Mouse (Mus musculus): Measurements from ENCODE around the gene Rbfox3. TPM values are rescaled to one million over a fixed set of nuclear protein-coding genes. Genes with fewer than 3 reads are reported as not detected.
A peak's percentile ranks its signal among the peaks of the same experiment; 100 is the strongest.

Rbfox3 gene
- polyA plus RNA-seq, 1 experiment from 2014 or later = 0.79 TPM

- no peak overlapping the region for H3K27ac ChIP-seq
- 75% methylated on average over 8 of the region's 8 CpGs for WGBS
- H3K4me2 ChIP-seq = no peak overlapping the region
- H3K9ac ChIP-seq = no peak overlapping the region
- H3K27me3 ChIP-seq = 0 out of 2 replicates have a peak, but pooled peaks cover 10% of the 10 kb centered on the region
- H3K4me1 ChIP-seq = no peaks in the 10 kb centered on the region
- H3K4me3 ChIP-seq (replicated peaks) = no peak overlapping the region
- no peak for ATAC-seq (replicated peaks; ENCODE audit: low FRiP score)
- H3K36me3 ChIP-seq = no peaks in the 10 kb centered on the region
- H3K9me3 ChIP-seq (replicated peaks) = no peaks in the 10 kb centered on the region
Observed at GRCm38 (mm10) chr11:118888426-118888825, 23.0 kb downstream of the Rbfox3 start.

GRCm38 (mm10) chr11:118887206-118887605 lies 24.2 kb downstream of the Rbfox3 start:
- no peaks in the 10 kb centered on the region for H3K4me1 ChIP-seq
- no peaks in the 10 kb centered on the region for H3K36me3 ChIP-seq
- H3K27ac ChIP-seq = no peak overlapping the region
- no peak overlapping the region for H3K9ac ChIP-seq
- no peak overlapping the region for H3K4me2 ChIP-seq
- ATAC-seq (replicated peaks; ENCODE audit: low FRiP score) = no peak
- H3K9me3 ChIP-seq (replicated peaks) = no peaks in the 10 kb centered on the region
- 0 out of 2 replicates have a peak, but pooled peaks cover 15% of the 10 kb centered on the region for H3K27me3 ChIP-seq
- H3K4me3 ChIP-seq (replicated peaks) = no peak overlapping the region

GRCm38 (mm10) chr11:118886269-118886965 lies 25.0 kb downstream of the Rbfox3 start:
- H3K4me2 ChIP-seq = no peak overlapping the region
- no peak overlapping the region for H3K9ac ChIP-seq
- H3K36me3 ChIP-seq = no peaks in the 10 kb centered on the region
- H3K27me3 ChIP-seq = 0 out of 2 replicates have a peak, but pooled peaks cover 15% of the 10 kb centered on the region
- WGBS = 90% methylated on average over 11 of the region's 11 CpGs
- peaks cover 5% of the 10 kb centered on the region; the same call in 1 of the 2 replicates for H3K4me1 ChIP-seq
- H3K27ac ChIP-seq = no peak overlapping the region
- ATAC-seq (replicated peaks; ENCODE audit: low FRiP score) = no peak
- H3K9me3 ChIP-seq (replicated peaks) = no peaks in the 10 kb centered on the region
- H3K4me3 ChIP-seq (replicated peaks) = no peak overlapping the region

- H3K4me1 ChIP-seq = peaks cover 5% of the 10 kb centered on the region; the same call in 1 of the 2 replicates
- H3K9me3 ChIP-seq (replicated peaks) = no peaks in the 10 kb centered on the region
- no peak overlapping the region for H3K27ac ChIP-seq
- no peak overlapping the region for H3K4me2 ChIP-seq
- H3K27me3 ChIP-seq = 0 out of 2 replicates have a peak, but pooled peaks cover 15% of the 10 kb centered on the region
- H3K36me3 ChIP-seq = no peaks in the 10 kb centered on the region
- no peak for ATAC-seq (replicated peaks; ENCODE audit: low FRiP score)
- no peak overlapping the region for H3K9ac ChIP-seq
- WGBS = 80% methylated on average over 8 of the region's 8 CpGs
- no peak overlapping the region for H3K4me3 ChIP-seq (replicated peaks)
Observed at GRCm38 (mm10) chr11:118885604-118886003, 25.8 kb downstream of the Rbfox3 start.

- H3K27me3 ChIP-seq = 0 out of 2 replicates have a peak, but pooled peaks cover 15% of the 10 kb centered on the region
- no peaks in the 10 kb centered on the region for H3K36me3 ChIP-seq
- H3K4me1 ChIP-seq = peaks cover 5% of the 10 kb centered on the region; the same call in 1 of the 2 replicates
- no peak overlapping the region for H3K9ac ChIP-seq
- H3K9me3 ChIP-seq (replicated peaks) = no peaks in the 10 kb centered on the region
- H3K4me3 ChIP-seq (replicated peaks) = no peak overlapping the region
- ATAC-seq (replicated peaks; ENCODE audit: low FRiP score) = no peak
- no peak overlapping the region for H3K27ac ChIP-seq
- H3K4me2 ChIP-seq = no peak overlapping the region
- WGBS = 92% methylated on average over 16 of the region's 16 CpGs
Observed at GRCm38 (mm10) chr11:118885135-118885534, 26.3 kb downstream of the Rbfox3 start.

GRCm38 (mm10) chr11:118883143-118883542 lies 28.3 kb downstream of the Rbfox3 start:
- H3K9me3 ChIP-seq (replicated peaks) = no peaks in the 10 kb centered on the region
- no peaks in the 10 kb centered on the region for H3K36me3 ChIP-seq
- no peak overlapping the region for H3K9ac ChIP-seq
- H3K27ac ChIP-seq = no peak overlapping the region
- H3K4me1 ChIP-seq = peaks cover 5% of the 10 kb centered on the region; the same call in 1 of the 2 replicates
- no peak for ATAC-seq (replicated peaks; ENCODE audit: low FRiP score)
- 0 out of 2 replicates have a peak, but pooled peaks cover 12% of the 10 kb centered on the region for H3K27me3 ChIP-seq
- H3K4me2 ChIP-seq = no peak overlapping the region
- no peak overlapping the region for H3K4me3 ChIP-seq (replicated peaks)
- WGBS = 91% methylated on average over 9 of the region's 9 CpGs

GRCm38 (mm10) chr11:118881786-118882495 lies 29.5 kb downstream of the Rbfox3 start:
- 43% methylated on average over 11 of the region's 11 CpGs for WGBS
- no peak overlapping the region for H3K4me2 ChIP-seq
- no peak overlapping the region for H3K4me3 ChIP-seq (replicated peaks)
- peaks cover 5% of the 10 kb centered on the region; the same call in 1 of the 2 replicates for H3K4me1 ChIP-seq
- H3K27me3 ChIP-seq = 0 out of 2 replicates have a peak, but pooled peaks cover 12% of the 10 kb centered on the region
- no peaks in the 10 kb centered on the region for H3K9me3 ChIP-seq (replicated peaks)
- no peak overlapping the region for H3K27ac ChIP-seq
- ATAC-seq (replicated peaks; ENCODE audit: low FRiP score) = 0 out of 2 replicates have a peak, but pooled peaks have one; percentile 15
- H3K9ac ChIP-seq = no peak overlapping the region
- H3K36me3 ChIP-seq = no peaks in the 10 kb centered on the region

- Histone ChIP-seq H3K27ac (no peak overlapping the region), H3K4me3 (replicated peaks) (no peak overlapping the region), H3K27me3 (0 out of 2 replicates have a peak, but pooled peaks cover 9% of the 10 kb centered on the region), H3K4me2 (no peak overlapping the region), H3K36me3 (no peaks in the 10 kb centered on the region), H3K9me3 (replicated peaks) (no peaks in the 10 kb centered on the region), H3K9ac (no peak overlapping the region), H3K4me1 (peaks cover 16% of the 10 kb centered on the region)
- no peak for ATAC-seq (replicated peaks; ENCODE audit: low FRiP score)
- WGBS = 90% methylated on average over 8 of the region's 8 CpGs
Observed at GRCm38 (mm10) chr11:118879466-118880150, 31.8 kb downstream of the Rbfox3 start.

GRCm38 (mm10) chr11:118878605-118879245 lies 32.7 kb downstream of the Rbfox3 start:
- Histone ChIP-seq H3K9me3 (replicated peaks) (no peaks in the 10 kb centered on the region), H3K4me2 (no peak overlapping the region), H3K4me1 (peaks cover 24% of the 10 kb centered on the region), H3K4me3 (replicated peaks) (no peak overlapping the region), H3K27ac (no peak overlapping the region), H3K9ac (no peak overlapping the region), H3K36me3 (no peaks in the 10 kb centered on the region), H3K27me3 (0 out of 2 replicates have a peak, but pooled peaks cover 4% of the 10 kb centered on the region)
- 90% methylated on average over 13 of the region's 13 CpGs for WGBS
- ATAC-seq (replicated peaks; ENCODE audit: low FRiP score) = no peak

GRCm38 (mm10) chr11:118875243-118875897 lies 36.0 kb downstream of the Rbfox3 start:
- H3K4me3 ChIP-seq (replicated peaks) = no peak overlapping the region
- no peaks in the 10 kb centered on the region for H3K9me3 ChIP-seq (replicated peaks)
- no peaks in the 10 kb centered on the region for H3K36me3 ChIP-seq
- no peak overlapping the region for H3K4me2 ChIP-seq
- 0 out of 2 replicates have a peak, but pooled peaks cover 4% of the 10 kb centered on the region for H3K27me3 ChIP-seq
- H3K9ac ChIP-seq = no peak overlapping the region
- H3K27ac ChIP-seq = peak overlapping the region; percentile 55; the same call in 1 of the 2 replicates
- H3K4me1 ChIP-seq = peaks cover 21% of the 10 kb centered on the region
- ATAC-seq (replicated peaks; ENCODE audit: low FRiP score) = peak; percentile 78
- 40% methylated on average over 5 of the region's 5 CpGs for WGBS

- H3K4me1 ChIP-seq = peaks cover 21% of the 10 kb centered on the region
- H3K27ac ChIP-seq = peak overlapping the region; percentile 55
- no peak overlapping the region for H3K9ac ChIP-seq
- ATAC-seq (replicated peaks; ENCODE audit: low FRiP score) = peak; percentile 77
- WGBS = 17% methylated on average over 7 of the region's 7 CpGs
- H3K27me3 ChIP-seq = 0 out of 2 replicates have a peak, but pooled peaks cover 4% of the 10 kb centered on the region
- no peak overlapping the region for H3K4me2 ChIP-seq
- no peaks in the 10 kb centered on the region for H3K36me3 ChIP-seq
- no peaks in the 10 kb centered on the region for H3K9me3 ChIP-seq (replicated peaks)
- H3K4me3 ChIP-seq (replicated peaks) = no peak overlapping the region
Observed at GRCm38 (mm10) chr11:118874487-118875095, 36.8 kb downstream of the Rbfox3 start.

All from kidney, embryonic 15.5 days (tissue).